Mouse (Mus musculus) left cerebral cortex, adult 2 months (tissue): ENCODE results near the gene Nol9. TPM values are rescaled to one million over a fixed set of nuclear protein-coding genes. Genes with fewer than 3 reads are reported as not detected.
A peak's percentile ranks its signal among the peaks of the same experiment; 100 is the strongest.

Experiments
- DNase-seq, 2 experiments: peaks; one replicate each; pipeline ENCODE4 v3.0.0; 2021 to 2022; ENCODE audit warnings: low spot score in 2 of 2, mixed read lengths in 1 of 2; ENCODE audit errors: extremely low spot score in 1 of 2
- H3K27ac ChIP-seq: fragments of 200-600 bp; 2 replicates; pipeline ENCODE4 v1.8.1; 2022
- H3K4me3 ChIP-seq: fragments of 200-600 bp; 2 replicates; pipeline ENCODE4 v1.8.1; 2022
- CTCF ChIP-seq: fragments of 200-600 bp; IDR thresholded peaks from 2 replicates; pipeline ENCODE4 v1.8.1; 2022; ENCODE audit warnings: antibody characterized with exemption, mild to moderate bottlenecking, moderate library complexity
- intact Hi-C: fragments of 180-260 bp; cut with DNase I; formaldehyde crosslinking; loops from one replicate; pipeline ENCODE4 v1.15.1; 2025
- total RNA-seq, 2 experiments: library from RNA; stranded (reverse); gene quantifications; 2 replicates each; pipeline ENCODE4 v1.2.3; 2021

The Nol9 gene
- total RNA-seq, 2 experiments from 2014 or later: 18.2 to 19.2 TPM

DNA sequence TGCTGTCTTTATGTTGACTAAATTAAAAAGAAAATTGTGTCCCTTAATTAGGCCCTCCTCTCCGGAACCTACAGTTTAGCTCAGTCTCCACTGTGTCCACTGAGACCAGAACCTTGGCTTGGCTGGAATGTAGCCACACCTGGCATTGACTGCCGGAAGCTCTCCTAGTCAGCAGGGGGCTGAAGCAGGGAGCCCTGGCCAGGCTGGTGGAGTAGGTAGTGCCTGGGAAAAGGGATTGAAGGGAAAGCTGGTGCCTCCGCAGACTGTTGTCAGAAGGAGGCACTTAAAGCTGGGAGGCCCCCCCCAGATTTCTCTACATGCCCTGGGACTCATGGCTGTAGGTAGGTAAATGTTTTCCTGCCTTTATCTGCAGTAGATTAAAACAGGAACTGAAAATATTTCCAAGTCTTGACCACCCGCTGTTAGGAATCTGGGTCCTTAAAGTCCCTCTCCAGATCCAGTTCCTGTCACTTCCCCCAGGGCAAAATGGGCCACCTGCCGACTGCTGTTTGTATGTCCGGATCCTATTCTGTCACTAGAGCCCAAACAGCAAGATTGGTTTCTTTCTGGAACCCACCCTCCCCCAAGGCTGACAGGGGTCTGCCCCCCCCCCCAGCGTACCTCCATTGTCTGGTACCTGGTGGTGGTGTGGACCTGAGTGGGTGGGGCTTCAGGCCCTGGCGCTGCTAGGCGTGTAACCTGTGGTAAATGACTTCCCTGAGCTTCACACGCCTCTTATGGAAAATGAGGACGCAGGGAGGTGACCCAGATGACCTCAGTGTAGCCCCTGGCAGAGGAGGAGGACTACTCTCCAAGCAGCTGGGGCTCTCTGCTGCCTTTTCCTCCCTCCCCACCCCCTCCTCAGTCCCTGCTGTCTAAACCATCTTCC, 59.0 kb downstream of the Nol9 start:
- intact Hi-C loops: loop anchor here (2.0 kb wide), 1 partner anchor 117 kb away; no protein-coding TSS in a partner anchor
- peak; percentile 11 for TF ChIP-seq CTCF
- no peak for DNase-seq
- peak overlapping the region; percentile 58 for H3K27ac ChIP-seq
- 0 out of 2 replicates have a peak overlapping the region, but pooled peaks have one; percentile 11 for H3K4me3 ChIP-seq

GRCm38 (mm10) chr4:152100541-152100940, 61.4 kb downstream of the Nol9 start:
- peak; percentile 67 to 71 for DNase-seq
- Histone ChIP-seq H3K27ac (peak overlapping the region; percentile 85), H3K4me3 (no peak overlapping the region)
- TF ChIP-seq CTCF: no peak
- intact Hi-C loops: no loop called here

DNA sequence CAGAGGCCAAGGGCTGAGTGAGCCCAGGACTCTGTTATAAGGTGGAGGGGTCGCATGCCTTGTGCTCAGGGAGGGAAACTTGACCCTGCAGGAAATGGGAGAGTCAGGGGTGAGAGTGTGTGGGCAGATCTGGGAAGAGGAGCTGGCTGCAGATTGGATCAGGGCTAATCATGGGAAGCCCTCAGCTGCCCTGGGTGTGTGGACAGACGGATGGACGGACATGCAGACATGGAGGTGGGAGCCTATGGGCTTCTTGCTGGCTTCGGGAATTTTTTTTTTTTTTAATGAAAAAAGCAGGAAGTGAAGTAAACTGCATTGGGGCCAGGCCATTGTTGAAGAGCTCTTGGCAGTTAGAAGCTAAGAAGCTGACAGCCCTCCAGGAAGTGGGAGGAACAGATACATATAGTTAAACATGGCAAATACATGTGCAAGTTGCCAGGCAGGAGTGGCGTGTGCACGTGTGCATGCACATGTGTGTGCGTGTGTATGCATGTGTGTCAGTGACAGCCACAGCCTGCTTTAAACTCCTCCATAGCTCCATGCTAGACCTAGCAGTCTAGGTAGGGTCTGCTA, 62.0 kb downstream of the Nol9 start:
- Histone ChIP-seq H3K27ac (peak overlapping the region; percentile 85), H3K4me3 (peak overlapping the region; percentile 7; the same call in 1 of the 2 replicates)
- no peak for DNase-seq
- intact Hi-C loops: loop anchor here (1.0 kb wide), 1 partner anchor 13 kb away; no protein-coding TSS in a partner anchor
- TF ChIP-seq CTCF: no peak

GRCm38 (mm10) chr4:152101921-152102320, 62.8 kb downstream of the Nol9 start:
- DNase-seq: no peak
- Histone ChIP-seq H3K27ac (peak overlapping the region; percentile 85), H3K4me3 (no peak overlapping the region)
- intact Hi-C loops: loop anchor here (1.0 kb wide), 1 partner anchor 14 kb away; no protein-coding TSS in a partner anchor
- no peak for TF ChIP-seq CTCF

- DNase-seq: peak; percentile 78 to 82
- TF ChIP-seq CTCF: peak; percentile 83
- no peak overlapping the region; the same call in 1 of the 2 replicates for H3K27ac ChIP-seq
- intact Hi-C loops: no loop called here
- no peak overlapping the region for H3K4me3 ChIP-seq
Measured at GRCm38 (mm10) chr4:152103025-152103424, 63.9 kb downstream of the Nol9 start.

GRCm38 (mm10) chr4:152106746-152107145, 67.6 kb downstream of the Nol9 start:
- Histone ChIP-seq H3K4me3 (no peak overlapping the region), H3K27ac (peak overlapping the region; percentile 24; the same call in 1 of the 2 replicates)
- no peak for DNase-seq
- intact Hi-C loops: no loop called here
- peak; percentile 27 for TF ChIP-seq CTCF

DNA sequence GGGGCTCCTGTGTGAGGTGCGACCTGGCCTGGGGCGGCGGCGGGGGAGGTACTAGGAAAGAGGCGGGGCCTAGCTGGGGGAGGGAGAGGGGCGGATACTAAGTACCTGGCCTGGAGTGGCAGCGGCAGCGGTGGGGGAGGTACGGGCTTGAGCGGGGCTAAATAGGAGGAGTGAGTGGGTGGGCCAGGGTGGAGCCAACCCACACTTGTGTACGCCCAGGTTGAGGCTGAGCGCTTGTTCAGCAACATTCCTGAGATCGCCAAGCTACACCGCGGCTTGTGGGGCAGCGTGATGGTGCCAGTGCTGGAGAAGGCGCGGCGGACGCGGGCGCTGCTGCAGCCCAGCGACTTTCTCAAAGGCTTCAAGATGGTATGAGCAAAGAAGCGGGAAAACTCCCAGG, 68.4 kb downstream of the Nol9 start:
- no peak for TF ChIP-seq CTCF
- no peak for DNase-seq
- intact Hi-C loops: no loop called here
- peak overlapping the region; percentile 21; the same call in 1 of the 2 replicates for H3K4me3 ChIP-seq
- peak overlapping the region; percentile 44; the same call in 1 of the 2 replicates for H3K27ac ChIP-seq

DNA sequence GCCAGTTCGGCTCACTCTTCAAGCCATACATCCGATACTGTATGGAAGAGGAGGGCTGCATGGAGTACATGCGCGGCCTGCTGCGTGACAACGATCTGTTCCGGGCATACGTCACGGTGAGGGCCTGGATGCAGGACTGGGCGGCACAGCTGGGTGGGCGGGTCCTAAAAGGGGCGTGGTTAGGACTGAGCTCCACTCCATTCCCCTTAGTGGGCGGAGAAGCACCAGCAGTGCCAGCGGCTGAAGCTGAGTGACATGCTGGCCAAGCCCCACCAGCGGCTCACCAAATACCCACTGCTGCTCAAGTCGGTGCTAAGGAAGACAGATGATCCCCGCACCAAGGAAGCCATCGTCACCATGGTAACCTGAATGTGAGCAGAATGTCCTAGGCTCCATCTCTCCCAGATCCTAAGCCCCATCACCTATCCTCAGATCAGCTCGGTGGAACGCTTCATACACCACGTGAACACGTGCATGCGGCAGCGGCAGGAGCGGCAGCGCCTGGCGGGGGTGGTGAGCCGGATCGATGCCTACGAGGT, 68.9 kb downstream of the Nol9 start:
- DNase-seq: peak; percentile 60 to 78
- intact Hi-C loops: no loop called here
- no peak for TF ChIP-seq CTCF
- H3K27ac ChIP-seq: peak overlapping the region; percentile 44; the same call in 1 of the 2 replicates
- peak overlapping the region; percentile 21; the same call in 1 of the 2 replicates for H3K4me3 ChIP-seq

- intact Hi-C loops: no loop called here
- Histone ChIP-seq H3K27ac (no peak overlapping the region; the same call in 1 of the 2 replicates), H3K4me3 (no peak overlapping the region)
- no peak for TF ChIP-seq CTCF
- DNase-seq: no peak
Measured at GRCm38 (mm10) chr4:152108673-152109072, 69.6 kb downstream of the Nol9 start.

DNA sequence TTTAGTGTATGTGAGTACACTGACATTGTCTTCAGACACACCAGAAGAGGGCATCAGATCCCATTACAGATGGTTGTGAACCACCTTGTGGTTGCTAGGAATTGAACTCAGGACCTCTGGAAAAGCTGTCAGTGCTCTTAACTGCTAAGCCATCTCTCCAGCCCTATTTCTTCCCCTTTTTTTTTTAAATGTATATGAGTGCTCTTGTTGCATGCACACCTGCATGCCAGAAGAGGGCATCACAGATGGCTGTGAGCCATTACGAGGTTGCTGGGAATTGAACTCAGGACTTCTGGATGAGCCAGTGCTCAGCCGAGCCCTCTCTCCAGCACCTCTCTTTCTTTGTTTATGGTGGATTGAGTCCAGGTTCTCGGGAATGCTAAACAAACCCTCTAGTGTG, 70.4 kb downstream of the Nol9 start:
- DNase-seq: no peak

DNA sequence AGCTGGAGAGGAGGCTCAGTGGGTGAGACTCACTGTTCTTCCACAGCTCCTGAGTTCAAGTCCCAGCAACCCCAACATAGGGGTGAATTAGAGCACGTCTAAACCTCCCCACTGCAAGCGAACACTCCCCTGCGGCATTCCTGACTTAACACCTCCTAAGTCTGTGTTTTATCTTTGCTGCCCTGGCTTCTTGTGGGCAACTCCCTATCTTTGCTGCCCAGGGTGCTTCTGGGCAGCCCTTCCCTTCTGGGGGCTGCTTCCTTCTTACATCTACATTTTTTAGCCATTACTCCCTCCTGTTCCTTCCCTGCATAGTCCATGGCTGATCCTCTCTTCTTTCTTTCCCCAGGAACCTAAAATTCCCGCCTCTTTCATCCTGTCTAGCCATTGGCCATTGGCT, 71.6 kb downstream of the Nol9 start:
- TF ChIP-seq CTCF: no peak
- intact Hi-C loops: no loop called here
- Histone ChIP-seq H3K4me3 (no peak overlapping the region), H3K27ac (no peak overlapping the region)
- DNase-seq: no peak

More for the DNA sequence above, 70.4 kb downstream of the Nol9 start:
- Histone ChIP-seq H3K27ac (no peak overlapping the region), H3K4me3 (no peak overlapping the region)
- TF ChIP-seq CTCF: peak; percentile 30
- intact Hi-C loops: no loop called here

Other genes with a start within 250 kb of the Nol9 start
- 100 to 1,000 TPM; 242 to 255 TPM for gene Camta1, start 177.4 kb upstream of the Nol9 start, total RNA-seq
- gene Dnajc11, start 105.6 kb upstream of the Nol9 start, total RNA-seq: 10 to 100 TPM; 61.8 to 66.6 TPM
- gene Thap3, start 50.3 kb upstream of the Nol9 start, total RNA-seq: 10 to 100 TPM; 19.2 to 20.7 TPM
- 10 to 100 TPM; 18.9 to 19.6 TPM for gene Phf13, start 43.1 kb upstream of the Nol9 start, total RNA-seq
- 10 to 100 TPM; 18.5 to 19.3 TPM for gene Klhl21, start 30.5 kb upstream of the Nol9 start, total RNA-seq
- 10 to 100 TPM; 13.6 to 13.9 TPM for gene Zbtb48, start 11.7 kb upstream of the Nol9 start, total RNA-seq
- under 1 TPM; 0.49 to 0.95 TPM for gene Tas1r1, start 753 bp upstream of the Nol9 start, total RNA-seq
- gene Plekhg5, start 33.2 kb downstream of the Nol9 start, total RNA-seq: 100 to 1,000 TPM in 1 of 2 experiments, 10 to 100 TPM in 1; 89.1 to 101 TPM
- 10 to 100 TPM; 16.4 to 28.6 TPM for gene Tnfrsf25, start 76.6 kb downstream of the Nol9 start, total RNA-seq
- gene Espn, start 113.0 kb downstream of the Nol9 start, total RNA-seq: 1 to 10 TPM; 2.1 to 2.6 TPM
- not detected for gene Hes2, start 119.5 kb downstream of the Nol9 start, total RNA-seq
- 100 to 1,000 TPM; 300 to 307 TPM for gene Acot7, start 138.8 kb downstream of the Nol9 start, total RNA-seq
- 10 to 100 TPM; 29.6 to 35.9 TPM for gene Gpr153, start 234.9 kb downstream of the Nol9 start, total RNA-seq